Mouse (Mus musculus) CD8-positive naive resting alpha-beta T cell, adult 57 days (primary cell): ENCODE results near the gene Olfr532. TPM values are rescaled to one million over a fixed set of nuclear protein-coding genes. Genes with fewer than 3 reads are reported as not detected.

ENCODE experiments used
- total RNA-seq: library from RNA; stranded (reverse); gene quantifications from one replicate; pipeline ENCODE4 v1.2.4, GENCODE M21; 2023

Olfr532 gene
- total RNA-seq: not detected

DNA sequence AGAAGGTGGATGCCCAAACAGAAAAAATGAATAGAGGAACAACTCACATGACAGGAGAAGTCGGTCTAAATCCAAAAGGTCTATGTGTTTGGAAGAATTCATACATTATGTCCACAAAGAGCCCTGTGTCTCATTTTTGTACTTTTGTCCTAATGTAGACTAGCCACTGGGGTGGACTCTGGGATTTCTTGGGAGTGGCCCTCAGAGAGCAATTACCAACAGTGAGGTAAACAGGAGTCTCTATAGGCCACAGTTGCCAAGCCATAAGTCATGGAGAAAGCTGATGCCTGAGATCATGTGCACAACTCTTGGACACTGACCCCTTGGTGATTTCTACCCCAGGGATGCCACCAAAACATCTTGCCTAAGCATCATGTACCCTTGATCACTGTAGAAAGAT, at the start of gene Olfr532:
Olfr532 (minus strand) TSS at position 101 of the 400 bp plus-strand sequence.

DNA sequence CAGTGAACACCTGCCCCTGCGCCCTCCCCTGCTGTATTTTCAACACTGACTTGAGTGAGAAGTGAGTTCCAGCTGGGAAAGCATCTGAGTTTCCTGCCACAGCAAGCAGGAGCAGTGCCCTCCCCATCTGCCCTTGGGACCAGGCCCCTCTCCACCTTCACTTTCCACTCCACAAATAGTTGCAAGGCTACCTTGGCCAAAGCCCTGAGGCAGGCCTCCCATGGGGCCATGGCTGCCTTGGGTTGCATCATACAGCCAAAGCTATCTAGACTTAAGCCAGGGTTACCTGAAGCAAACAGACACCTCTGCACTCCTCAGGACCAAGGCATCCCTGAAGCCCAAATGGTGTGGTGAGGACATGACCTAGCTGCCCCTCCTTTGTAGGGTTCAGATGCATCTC, 41.6 kb upstream of the Olfr532 start, which contains the start of gene Olfr533:
Olfr533 (plus strand) TSS at position 301 of the 400 bp plus-strand sequence.

DNA sequence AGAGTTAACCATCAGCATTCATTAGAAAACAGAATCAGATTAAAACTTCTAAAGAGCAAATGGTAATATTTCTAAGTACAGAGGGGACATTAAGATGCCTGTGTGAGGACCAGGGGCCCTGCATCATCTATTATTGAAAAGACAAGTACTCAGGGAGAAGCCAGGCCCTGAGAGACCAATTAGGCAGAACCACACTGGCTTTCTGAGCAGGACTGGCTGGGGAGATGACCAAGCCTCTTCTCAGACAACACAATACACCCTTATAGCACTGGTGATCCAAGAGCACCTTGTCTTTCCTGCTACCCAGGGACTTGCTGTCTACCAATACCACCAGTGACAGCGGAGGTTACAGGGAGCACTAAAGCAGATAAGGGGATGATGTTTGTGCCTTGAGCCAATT, 18.6 kb downstream of the Olfr532 start, which contains the start of gene Olfr531:
Olfr531 (minus strand) TSS at position 101 of the 400 bp plus-strand sequence.

DNA sequence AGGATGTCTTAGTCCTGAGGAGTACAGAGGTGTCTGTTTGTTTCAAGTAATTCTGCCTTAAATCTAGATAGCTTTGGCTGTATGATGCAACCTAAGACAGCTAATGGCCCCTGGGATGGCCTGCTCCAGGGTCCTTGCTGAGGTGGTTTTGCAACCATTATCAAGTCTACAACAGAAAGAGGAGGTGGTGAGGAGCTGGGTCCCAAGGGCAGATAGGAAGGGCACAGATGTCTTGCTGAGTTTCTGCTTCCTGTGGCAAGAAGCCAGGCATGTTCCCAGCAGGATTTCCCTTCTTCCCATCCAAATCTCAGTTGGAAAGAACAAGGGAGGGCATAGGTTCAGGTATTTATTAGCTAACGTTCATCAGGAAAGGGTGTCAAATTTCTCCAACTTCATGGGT, 45.2 kb downstream of the Olfr532 start, which contains the start of gene Olfr530:
Olfr530 (minus strand) TSS at position 101 of the 400 bp plus-strand sequence.

Other genes starting within 250 kb of the Olfr532 start
- not detected for gene Olfr523, start 248.4 kb downstream of the Olfr532 start, total RNA-seq
- not detected for gene Olfr524, start 215.7 kb downstream of the Olfr532 start, total RNA-seq
- gene Cd163l1, start 203.4 kb downstream of the Olfr532 start, total RNA-seq: not detected
- gene 5830411N06Rik, start 174.4 kb downstream of the Olfr532 start, total RNA-seq: 0.61 TPM
- gene Olfr525, start 100.8 kb downstream of the Olfr532 start, total RNA-seq: not detected
- not detected for gene Olfr527, start 87.6 kb downstream of the Olfr532 start, total RNA-seq
- gene Olfr60, start 60.0 kb downstream of the Olfr532 start, total RNA-seq: not detected
- gene Olfr530, start 45.3 kb downstream of the Olfr532 start, total RNA-seq: not detected
- gene Olfr531, start 18.7 kb downstream of the Olfr532 start, total RNA-seq: not detected
- gene Olfr533, start 41.7 kb upstream of the Olfr532 start, total RNA-seq: not detected
- gene Olfr535, start 62.6 kb upstream of the Olfr532 start, total RNA-seq: not detected
- gene Olfr536, start 85.8 kb upstream of the Olfr532 start, total RNA-seq: not detected
- gene Olfr538, start 146.2 kb upstream of the Olfr532 start, total RNA-seq: not detected
- gene Olfr46, start 179.6 kb upstream of the Olfr532 start, total RNA-seq: not detected
- not detected for gene Olfr61, start 207.3 kb upstream of the Olfr532 start, total RNA-seq
- not detected for gene Olfr53, start 224.8 kb upstream of the Olfr532 start, total RNA-seq
- gene Olfr539, start 238.3 kb upstream of the Olfr532 start, total RNA-seq: not detected